10 mouse cellular contexts compared by ENCODE assay signal in genomic region chr11:65905487-65905886, GRCm38 (mm10).
DNase-seq lines count a peak whose midpoint lies in the region; ATAC-seq and TF ChIP-seq lines count a peak whose summit lies in the region.
"Had no signal": no experiment of that assay in that cellular context is flagged by ENCODE, and none has a peak within 500 bp of the region (broad histone marks: within the 10 kb centered on the region; RNA-seq: fewer than 3 reads in every experiment).

No protein-coding gene starts in this region.

- peak; percentile 9 for DNase-seq in heart, postnatal 4 days
- no peak for DNase-seq in heart, adult 11 months
- DNase-seq in CH12.LX (ENCODE audit: extremely low read depth) = peak; percentile 33
- peak; percentile 74 to 76 for DNase-seq in cerebellum, postnatal 14 days
- DNase-seq in left cerebral cortex, adult 9 months (ENCODE audit: low spot score in 2 of 2) = peak; percentile 14 to 59
- DNase-seq in gastrocnemius, postnatal 10 days = no peak
- no peak for DNase-seq in urinary bladder, postnatal 10 days (ENCODE audit: low spot score)

- no peak overlapping the region for H3K27ac ChIP-seq in CH12.LX (ENCODE audit: insufficient read depth, low read depth)
- H3K27ac ChIP-seq: macrophage had no signal

- H3K4me3 ChIP-seq in CH12.LX (replicated peaks in 1 of 3; ENCODE audit: low read depth in 2 of 3, low read length in 2 of 3, poor library complexity in 1 of 3) = no peak overlapping the region
- H3K4me3 ChIP-seq: erythroblast, embryonic 14.5 days had no signal

- TF ChIP-seq POLR2A in CH12.LX (IDR thresholded peaks at IDR 0.05; ENCODE audit: low read depth, low read length) = no peak

- no peaks in the 10 kb centered on the region for H3K9me3 ChIP-seq in CH12.LX (replicated peaks; ENCODE audit: low read length)

- no peak for ATAC-seq in erythroid progenitor cell, adult 5-6 weeks (replicated peaks; ENCODE audit: low FRiP score, poor library complexity, severe bottlenecking)

- no peaks in the 10 kb centered on the region for H3K36me3 ChIP-seq in CH12.LX (replicated peaks in 1 of 2; ENCODE audit: control insufficient read depth in 1 of 2, insufficient read depth in 1 of 2, low read length in 1 of 2)

- TF ChIP-seq CTCF in CH12.LX (conservative IDR thresholded peaks at IDR 0.05 in 1 of 2, IDR thresholded peaks at IDR 0.05 in 1 of 2; ENCODE audit: low read depth in 2 of 2, low read length in 2 of 2) = peak; percentile 7 to 66; a peak in 2 of 4 replicates

- no peak overlapping the region for H3K4me2 ChIP-seq in CH12.LX (ENCODE audit: insufficient read depth, low read depth, poor library complexity, severe bottlenecking)

- no peak for TF ChIP-seq EP300 in CH12.LX (IDR thresholded peaks at IDR 0.05; ENCODE audit: low read length)

- H3K79me2 ChIP-seq in CH12.LX (replicated peaks; ENCODE audit: control insufficient read depth, extremely low read depth, insufficient read depth, poor library complexity, severe bottlenecking) = no peaks in the 10 kb centered on the region

- in situ Hi-C loops in CH12.LX (cut with MboI; ENCODE audit: low pct_ligation_motif_present, low pct_unique_long_range_greater_than_20kb, low sequenced_read_pairs) = no loop called here

- no peak overlapping the region for H3K9ac ChIP-seq in CH12.LX (ENCODE audit: insufficient read depth, low read depth)

- peak; percentile 59 for TF ChIP-seq RAD21 in CH12.LX (IDR thresholded peaks at IDR 0.05; ENCODE audit: low read depth, low read length)

- no peaks in the 10 kb centered on the region for H3K27me3 ChIP-seq in CH12.LX (replicated peaks)

- dilution Hi-C loops in CH12.LX (cut with MboI; ENCODE audit: extremely low pct_ligation_motif_present, extremely low pct_unique_long_range_greater_than_20kb, low sequenced_read_pairs) = no loop called here

- H3K4me1 ChIP-seq in CH12.LX (ENCODE audit: control insufficient read depth in 1 of 2, insufficient read depth in 2 of 2) = peaks cover 0 to 9% of the 10 kb centered on the region in 2 experiments; a peak in 2 of 4 replicates

TF ChIP-seq in CH12.LX, 34 proteins besides CTCF, POLR2A, EP300 and RAD21:
- TF ChIP-seq HCFC1 (IDR thresholded peaks at IDR 0.05; ENCODE audit: low read depth, low read length) = no peak
- TF ChIP-seq SMC3 (IDR thresholded peaks at IDR 0.05; ENCODE audit: low read depth, low read length) = peak; percentile 61

Comparison
In these comparisons a context has a peak if more than half of its experiments do, and no peak if none do; other contexts are left out.
1. DNase-seq: peak in heart, postnatal 4 days (single experiment), CH12.LX (single experiment), cerebellum, postnatal 14 days (2 of 2) and left cerebral cortex, adult 9 months (2 of 2); none in heart, adult 11 months (single experiment), gastrocnemius, postnatal 10 days (single experiment) and urinary bladder, postnatal 10 days (single experiment).